Mouse (Mus musculus) testis, adult 2 months (tissue): Measurements from ENCODE around the gene Fam98a. TPM values are rescaled to one million over a fixed set of nuclear protein-coding genes. Genes with fewer than 3 reads are reported as not detected.

Source experiments
- H3K27ac ChIP-seq: fragments of 200-500 bp; 2 replicates; pipeline ENCODE4 v1.5.1; 2012; ENCODE audit warnings: low read depth, low read length; ENCODE audit not compliant: control insufficient read depth, insufficient read depth
- H3K27me3 ChIP-seq: fragments of 200-500 bp; 2 replicates; pipeline ENCODE4 v1.6.1; 2012; ENCODE audit warnings: mild to moderate bottlenecking, low read length, moderate library complexity; ENCODE audit not compliant: control insufficient read depth, insufficient read depth
- H3K36me3 ChIP-seq: fragments of 200-500 bp; 2 replicates; pipeline ENCODE4 v1.6.1; 2012; ENCODE audit warnings: mild to moderate bottlenecking, low read length; ENCODE audit not compliant: control insufficient read depth, insufficient read depth
- H3K4me1 ChIP-seq: fragments of 200-500 bp; 2 replicates; pipeline ENCODE4 v1.6.1; 2012; ENCODE audit warnings: low read length; ENCODE audit not compliant: control insufficient read depth, insufficient read depth
- H3K4me3 ChIP-seq: fragments of 200-500 bp; 2 replicates; pipeline ENCODE4 v1.5.1; 2012; ENCODE audit warnings: low read depth, mild to moderate bottlenecking, low read length, moderate library complexity, mixed read lengths; ENCODE audit not compliant: control insufficient read depth
- CTCF ChIP-seq: fragments of 200-500 bp; IDR thresholded peaks from 2 replicates; pipeline ENCODE4 v1.5.1; 2012; ENCODE audit warnings: low read depth, mild to moderate bottlenecking, inconsistent platforms, low read length, moderate library complexity; ENCODE audit not compliant: control insufficient read depth, insufficient read depth, insufficient replicate concordance
- POLR2A ChIP-seq: fragments of 200-500 bp; IDR thresholded peaks from 2 replicates; pipeline ENCODE4 v1.6.1; 2012; ENCODE audit warnings: low read depth, mild to moderate bottlenecking, inconsistent platforms, low read length, moderate library complexity; ENCODE audit not compliant: control insufficient read depth
- polyA plus RNA-seq: library from polyadenylated mRNA; depleted of rRNA; stranded (reverse); fragments of >200 nt; gene quantifications from 2 replicates; pipeline ENCODE4 v1.2.3, GENCODE M21; 2012; rRNA removed

Gene Fam98a
- polyA plus RNA-seq, 1 experiment: 57.9 TPM

GRCm38 (mm10) chr17:75506097-75506675 lies 45.6 kb downstream of the Fam98a start:
- Histone ChIP-seq H3K4me1 (no peaks in the 10 kb centered on the region), H3K36me3 (no peaks in the 10 kb centered on the region), H3K27me3 (no peaks in the 10 kb centered on the region), H3K4me3 (no peak overlapping the region), H3K27ac (no peak overlapping the region)
- TF ChIP-seq POLR2A (no peak), CTCF (no peak)

GRCm38 (mm10) chr17:75505053-75505452 lies 46.7 kb downstream of the Fam98a start:
- Histone ChIP-seq H3K27me3 (no peaks in the 10 kb centered on the region), H3K36me3 (no peaks in the 10 kb centered on the region), H3K4me3 (no peak overlapping the region), H3K27ac (no peak overlapping the region), H3K4me1 (no peaks in the 10 kb centered on the region)
- TF ChIP-seq CTCF: no peak
- no peak for TF ChIP-seq POLR2A

DNA sequence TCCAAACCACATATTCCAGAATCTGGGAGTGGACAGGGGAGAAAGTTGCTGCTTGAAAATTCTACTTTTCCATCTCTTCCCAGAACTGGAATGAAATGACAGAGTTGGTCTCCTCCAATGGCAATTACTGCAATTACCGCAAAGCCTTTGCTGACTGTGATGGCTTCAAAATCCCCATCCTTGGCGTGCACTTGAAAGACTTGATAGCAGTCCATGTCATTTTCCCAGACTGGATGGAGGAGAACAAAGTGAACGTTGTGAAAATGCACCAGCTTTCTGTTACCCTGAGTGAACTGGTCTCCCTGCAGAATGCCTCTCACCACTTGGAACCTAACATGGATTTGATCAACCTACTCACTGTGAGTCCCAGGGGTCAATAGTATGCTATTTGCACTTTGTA lies 48.7 kb downstream of the Fam98a start:
- no peaks in the 10 kb centered on the region for H3K36me3 ChIP-seq
- H3K4me1 ChIP-seq: no peaks in the 10 kb centered on the region
- no peak for TF ChIP-seq POLR2A
- no peak for TF ChIP-seq CTCF
- H3K27ac ChIP-seq: no peak overlapping the region
- no peak overlapping the region for H3K4me3 ChIP-seq
- H3K27me3 ChIP-seq: no peaks in the 10 kb centered on the region

DNA sequence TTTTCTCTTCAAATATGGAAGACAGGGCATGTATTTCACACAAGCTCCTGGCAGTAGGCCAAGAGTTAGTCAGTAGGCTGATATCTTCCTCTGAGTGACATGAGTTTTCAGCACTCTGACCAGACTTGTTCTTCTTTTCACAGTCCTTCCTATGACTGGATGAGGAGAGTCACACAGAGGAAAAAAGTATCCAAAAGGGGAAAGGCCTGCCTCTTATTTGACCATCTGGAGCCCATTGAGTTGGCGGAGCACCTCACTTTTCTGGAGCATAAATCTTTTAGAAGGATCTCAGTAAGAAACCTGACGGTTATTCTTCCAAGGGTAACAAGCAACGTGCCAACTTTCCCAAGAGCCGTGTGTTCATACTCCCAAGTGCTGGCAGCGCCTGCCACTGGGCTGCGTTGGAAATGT lies 53.5 kb downstream of the Fam98a start:
- Histone ChIP-seq H3K4me3 (no peak overlapping the region), H3K36me3 (no peaks in the 10 kb centered on the region), H3K27ac (no peak overlapping the region), H3K27me3 (no peaks in the 10 kb centered on the region), H3K4me1 (no peaks in the 10 kb centered on the region)
- TF ChIP-seq CTCF (no peak), POLR2A (no peak)

- Histone ChIP-seq H3K27ac (no peak overlapping the region), H3K4me3 (no peak overlapping the region), H3K27me3 (no peaks in the 10 kb centered on the region), H3K4me1 (no peaks in the 10 kb centered on the region), H3K36me3 (no peaks in the 10 kb centered on the region)
- TF ChIP-seq POLR2A: no peak
- no peak for TF ChIP-seq CTCF
These were observed 56.5 kb downstream of the Fam98a start for GRCm38 (mm10) chr17:75495213-75495612.

Other genes starting within 250 kb of the Fam98a start
- 0.17 and 0.23 TPM in 2 replicates for gene Rasgrp3, start 116.0 kb downstream of the Fam98a start, polyA plus RNA-seq